Comparison of ENCODE assay signal across 8 mouse cellular contexts in the genomic region with DNA sequence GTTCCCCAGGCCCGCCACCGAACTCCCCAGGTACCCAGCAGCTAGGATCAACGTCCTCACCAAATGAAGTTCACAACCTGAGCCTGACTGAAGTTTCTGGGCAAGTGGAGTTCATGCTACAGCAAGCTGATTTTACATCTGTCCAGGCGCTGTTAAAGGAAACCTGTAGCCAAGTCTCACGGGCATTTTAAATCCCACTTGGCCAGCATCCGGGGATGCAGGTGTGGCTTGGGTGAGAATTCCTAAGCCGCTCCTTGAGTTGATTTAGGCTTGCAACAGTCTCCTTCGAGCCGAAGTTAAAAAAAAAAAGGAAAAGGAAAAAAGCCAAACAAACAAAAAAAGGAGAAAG. TPM values are rescaled to one million over a fixed set of nuclear protein-coding genes. Genes with fewer than 3 reads are reported as not detected.
DNase-seq lines count a peak whose midpoint lies in the region; ATAC-seq lines count a peak whose summit lies in the region.

Gene Pfkl, minus strand, starts transcription at position 139 of the 349 bp plus-strand sequence.

- H3K27ac ChIP-seq in lung, embryonic 16.5 days (ENCODE audit: low read length) = peak within 1 kb of the TSS; percentile 99
- H3K27ac ChIP-seq in brown adipose tissue, adult 24 weeks (replicated peaks; ENCODE audit: low read depth, low read length) = peak within 1 kb of the TSS; percentile 97
- peak within 1 kb of the TSS; percentile 98 for H3K27ac ChIP-seq in limb, embryonic 12.5 days
- peak within 1 kb of the TSS; percentile 100 for H3K27ac ChIP-seq in stomach, embryonic 15.5 days

- peak; percentile 15; the same call in 1 of the 2 replicates for ATAC-seq in lung, embryonic 16.5 days (ENCODE audit: low read depth)
- ATAC-seq in limb, embryonic 12.5 days (ENCODE audit: insufficient number of reproducible peaks, insufficient read depth, low FRiP score, low TSS enrichment, low read depth) = no peak; the same call in 1 of the 2 replicates
- ATAC-seq in stomach, embryonic 15.5 days (ENCODE audit: insufficient read depth, low FRiP score, low read depth) = no peak

- no peak for DNase-seq in lung, adult 18-20 months
- no peak for DNase-seq in heart, postnatal 14 days
- DNase-seq in ovary, postnatal 36 days (ENCODE audit: low spot score) = no peak
- no peak for DNase-seq in retina, embryonic 14.5 days (ENCODE audit: low spot score)

- H3K4me2 ChIP-seq in lung, embryonic 16.5 days (ENCODE audit: low read depth, low read length) = peak within 1 kb of the TSS; percentile 92
- peak within 1 kb of the TSS; percentile 88 for H3K4me2 ChIP-seq in limb, embryonic 12.5 days
- peak within 1 kb of the TSS; percentile 74 for H3K4me2 ChIP-seq in stomach, embryonic 15.5 days

- H3K9me3 ChIP-seq in lung, embryonic 16.5 days (ENCODE audit: control insufficient read depth, low read length) = no peaks in the 10 kb centered on the region
- H3K9me3 ChIP-seq in limb, embryonic 12.5 days = peaks cover 6% of the 10 kb centered on the region; the same call in 1 of the 2 replicates
- H3K9me3 ChIP-seq in stomach, embryonic 15.5 days = no peaks in the 10 kb centered on the region

- under 1% methylated on average over 9 of the region's 9 CpGs for WGBS in lung, embryonic 16.5 days
- WGBS in limb, embryonic 12.5 days = 0% methylated on average over 9 of the region's 9 CpGs
- WGBS in stomach, embryonic 15.5 days = 0% methylated on average over 9 of the region's 9 CpGs

- intact Hi-C loops in heart, postnatal 14 days (cut with DNase I) = loop anchor here (2.0 to 10.0 kb wide), 2 partner anchors 25 to 395 kb away; no protein-coding TSS in a partner anchor

- peak within 1 kb of the TSS; percentile 84 for H3K4me3 ChIP-seq in lung, embryonic 16.5 days (ENCODE audit: low read length)
- H3K4me3 ChIP-seq in brown adipose tissue, adult 24 weeks (ENCODE audit: insufficient read depth, low read depth, low read length) = peak within 1 kb of the TSS; percentile 85
- peak within 1 kb of the TSS; percentile 78 for H3K4me3 ChIP-seq in limb, embryonic 12.5 days (replicated peaks)
- peak within 1 kb of the TSS; percentile 90 for H3K4me3 ChIP-seq in stomach, embryonic 15.5 days (replicated peaks)

- H3K36me3 ChIP-seq in lung, embryonic 16.5 days (ENCODE audit: control insufficient read depth, insufficient read depth, low read length) = no peaks in the 10 kb centered on the region
- H3K36me3 ChIP-seq in limb, embryonic 12.5 days = peaks cover 7% of the 10 kb centered on the region; the same call in 1 of the 2 replicates
- no peaks in the 10 kb centered on the region for H3K36me3 ChIP-seq in stomach, embryonic 15.5 days

- H3K9ac ChIP-seq in lung, embryonic 16.5 days (ENCODE audit: low read length) = peak within 1 kb of the TSS; percentile 90
- H3K9ac ChIP-seq in limb, embryonic 12.5 days (replicated peaks) = peak within 1 kb of the TSS; percentile 85
- peak within 1 kb of the TSS; percentile 87 for H3K9ac ChIP-seq in stomach, embryonic 15.5 days

- H3K4me1 ChIP-seq in lung, embryonic 16.5 days (replicated peaks; ENCODE audit: control insufficient read depth, insufficient read depth, low read length) = peaks cover 27% of the 10 kb centered on the region
- peaks cover 20% of the 10 kb centered on the region for H3K4me1 ChIP-seq in brown adipose tissue, adult 24 weeks (ENCODE audit: control insufficient read depth, insufficient read depth, insufficient read length, low read length)
- H3K4me1 ChIP-seq in limb, embryonic 12.5 days (replicated peaks) = peaks cover 37% of the 10 kb centered on the region
- H3K4me1 ChIP-seq in stomach, embryonic 15.5 days = peaks cover 34% of the 10 kb centered on the region

- no peaks in the 10 kb centered on the region for H3K27me3 ChIP-seq in lung, embryonic 16.5 days (ENCODE audit: control insufficient read depth, insufficient read depth, low read depth, low read length)
- no peaks in the 10 kb centered on the region for H3K27me3 ChIP-seq in limb, embryonic 12.5 days
- H3K27me3 ChIP-seq in stomach, embryonic 15.5 days (replicated peaks) = no peaks in the 10 kb centered on the region

RNA-seq across cellular contexts. Expression of gene Pfkl, which starts in this region (rescaled TPM):
- 158 and 164 TPM in 2 replicates for polyA plus RNA-seq in lung, embryonic 16.5 days (2015; fragmentation: Nextera tagmentation; extraction: Ambion mirVana)
- 326 and 453 TPM in 2 replicates for polyA plus RNA-seq in brown adipose tissue, adult 24 weeks (2012; ENCODE audit: insufficient read depth, insufficient read length, missing spikeins)
- 100 to 1,000 TPM; 104 to 107 TPM for total RNA-seq in heart, postnatal 14 days (2021)
- 172 and 174 TPM in 2 replicates for polyA plus RNA-seq in limb, embryonic 12.5 days (2016; fragmentation: Nextera tagmentation; extraction: Ambion mirVana)
- 193 and 202 TPM in 2 replicates for polyA plus RNA-seq in stomach, embryonic 15.5 days (2015; fragmentation: Nextera tagmentation; extraction: Ambion mirVana)
